Mouse (Mus musculus) heart, embryonic 14.5 days (tissue): ENCODE measurements around the gene Sumo1. TPM values are rescaled to one million over a fixed set of nuclear protein-coding genes. Genes with fewer than 3 reads are reported as not detected.

Experiments used
- ATAC-seq: fragments of 200-750 bp; cut with Nextera tagmentation; 2 replicates; pipeline ENCODE4 v1.8.0; 2017; ENCODE audit warnings: low read depth, moderate TSS enrichment; ENCODE audit not compliant: insufficient number of reproducible peaks, insufficient read depth, low FRiP score
- H3K27ac ChIP-seq, 2 experiments: fragments of 200-500 bp in 1 of 2; fragments of 300-500 bp in 1 of 2; sonication (generic) in 1 of 2; replicated peaks in 1 of 2; 2 replicates each; pipeline ENCODE4 v1.5.1; 2012 to 2014; ENCODE audit warnings: low read depth in 2 of 2, low read length in 2 of 2, control low read depth in 1 of 2, mild to moderate bottlenecking in 1 of 2, mixed read lengths in 1 of 2; ENCODE audit not compliant: control insufficient read depth in 1 of 2, insufficient read depth in 1 of 2
- H3K27me3 ChIP-seq: fragments of 300-500 bp; sonication (generic); 2 replicates; pipeline ENCODE4 v1.6.1; 2014; ENCODE audit warnings: mild to moderate bottlenecking, low read length, control low read depth; ENCODE audit not compliant: control insufficient read depth, insufficient read depth
- H3K36me3 ChIP-seq: fragments of 300-500 bp; sonication (generic); 2 replicates; pipeline ENCODE4 v1.6.1; 2014; ENCODE audit warnings: mild to moderate bottlenecking, control low read depth, low read length, mixed read lengths; ENCODE audit not compliant: control insufficient read depth, insufficient read depth
- H3K4me1 ChIP-seq, 2 experiments: fragments of 200-500 bp in 1 of 2; fragments of 300-500 bp in 1 of 2; sonication (generic) in 1 of 2; 2 replicates each; pipeline ENCODE4 v1.6.1; 2012 to 2014; ENCODE audit warnings: low read length in 2 of 2, control low read depth in 1 of 2, mixed read lengths in 1 of 2; ENCODE audit not compliant: control insufficient read depth in 2 of 2, insufficient read depth in 2 of 2
- H3K4me2 ChIP-seq: fragments of 300-500 bp; sonication (generic); 2 replicates; pipeline ENCODE4 v1.6.1; 2014; ENCODE audit warnings: mild to moderate bottlenecking, low read length
- H3K4me3 ChIP-seq, 2 experiments: fragments of 200-500 bp in 1 of 2; fragments of 300-500 bp in 1 of 2; sonication (generic) in 1 of 2; 2 replicates each; pipeline ENCODE4 v1.5.1; 2012 to 2014; ENCODE audit warnings: low read length in 2 of 2, mild to moderate bottlenecking in 2 of 2, control low read depth in 1 of 2, low read depth in 1 of 2, moderate library complexity in 1 of 2; ENCODE audit not compliant: control insufficient read depth in 1 of 2, insufficient read depth in 1 of 2
- H3K9ac ChIP-seq: fragments of 300-500 bp; sonication (generic); 2 replicates; pipeline ENCODE4 v1.6.1; 2014; ENCODE audit warnings: mild to moderate bottlenecking, low read length
- H3K9me3 ChIP-seq: fragments of 300-500 bp; sonication (generic); 2 replicates; pipeline ENCODE4 v1.6.1; 2016; ENCODE audit warnings: low read length, control low read depth; ENCODE audit not compliant: control insufficient read depth
- WGBS: fragments of 180-500 bp; shearing (Covaris S2); extraction: QIAGEN DNeasy Blood & Tissue Kit; methylation state at CpG from one replicate; pipeline ENCODE4 v1.1.7; 2014; 5-methylcytosine and 5-hydroxymethylcytosine counted together
- polyA plus RNA-seq: library from polyadenylated mRNA; unstranded; fragments of >200 nt; fragmentation: Nextera tagmentation; extraction: Ambion mirVana; gene quantifications from 2 replicates; pipeline ENCODE4 v1.2.1, GENCODE M21; 2014

Sumo1 gene
- polyA plus RNA-seq, 1 experiment from 2014 or later = 246 TPM

- H3K27me3 ChIP-seq = peaks cover 10% of the 10 kb centered on the region; the same call in 1 of the 2 replicates
- no peak overlapping the region for H3K4me3 ChIP-seq
- no peaks in the 10 kb centered on the region for H3K36me3 ChIP-seq
- H3K4me2 ChIP-seq = no peak overlapping the region
- no peak overlapping the region for H3K9ac ChIP-seq
- peaks cover 5% of the 10 kb centered on the region for H3K9me3 ChIP-seq
- no peaks in the 10 kb centered on the region; a peak in 1 of 4 replicates for H3K4me1 ChIP-seq
- no peak overlapping the region for H3K27ac ChIP-seq
- ATAC-seq = no peak
- WGBS = 86% methylated on average over 4 of the region's 4 CpGs
Measured at GRCm38 (mm10) chr1:59567521-59567920, 103.1 kb downstream of the Sumo1 start.

- no peaks in the 10 kb centered on the region; a peak in 1 of 4 replicates for H3K4me1 ChIP-seq
- H3K36me3 ChIP-seq = no peaks in the 10 kb centered on the region
- H3K9me3 ChIP-seq = peaks cover 5% of the 10 kb centered on the region
- H3K4me3 ChIP-seq = no peak overlapping the region
- no peak overlapping the region for H3K4me2 ChIP-seq
- peaks cover 10% of the 10 kb centered on the region; the same call in 1 of the 2 replicates for H3K27me3 ChIP-seq
- no peak for ATAC-seq
- no peak overlapping the region for H3K27ac ChIP-seq
- no peak overlapping the region for H3K9ac ChIP-seq
- 59% methylated on average over 6 of the region's 6 CpGs for WGBS
Measured at GRCm38 (mm10) chr1:59566926-59567325, 103.7 kb downstream of the Sumo1 start.

GRCm38 (mm10) chr1:59566281-59566680 is 104.4 kb downstream of the Sumo1 start:
- Histone ChIP-seq H3K4me3 (no peak overlapping the region), H3K9ac (no peak overlapping the region), H3K27me3 (peaks cover 10% of the 10 kb centered on the region; the same call in 1 of the 2 replicates), H3K9me3 (peaks cover 5% of the 10 kb centered on the region), H3K27ac (no peak overlapping the region), H3K36me3 (no peaks in the 10 kb centered on the region), H3K4me1 (no peaks in the 10 kb centered on the region; a peak in 1 of 4 replicates), H3K4me2 (no peak overlapping the region)
- WGBS = 74% methylated on average over 7 of the region's 7 CpGs
- no peak for ATAC-seq

GRCm38 (mm10) chr1:59565804-59566203 is 104.8 kb downstream of the Sumo1 start:
- H3K27ac ChIP-seq = no peak overlapping the region
- H3K27me3 ChIP-seq = peaks cover 10% of the 10 kb centered on the region; the same call in 1 of the 2 replicates
- no peaks in the 10 kb centered on the region; a peak in 1 of 4 replicates for H3K4me1 ChIP-seq
- peaks cover 5% of the 10 kb centered on the region for H3K9me3 ChIP-seq
- no peaks in the 10 kb centered on the region for H3K36me3 ChIP-seq
- WGBS = 69% methylated on average over 5 of the region's 5 CpGs
- H3K9ac ChIP-seq = no peak overlapping the region
- no peak for ATAC-seq
- no peak overlapping the region for H3K4me3 ChIP-seq
- no peak overlapping the region for H3K4me2 ChIP-seq

GRCm38 (mm10) chr1:59563581-59563980 is 107.1 kb downstream of the Sumo1 start:
- peaks cover 5% of the 10 kb centered on the region for H3K9me3 ChIP-seq
- H3K4me1 ChIP-seq = no peaks in the 10 kb centered on the region
- 67% methylated on average over 2 of the region's 2 CpGs for WGBS

GRCm38 (mm10) chr1:59553708-59554107 is 116.9 kb downstream of the Sumo1 start:
- 54% methylated on average over 5 of the region's 5 CpGs for WGBS
- Histone ChIP-seq H3K4me1 (no peaks in the 10 kb centered on the region), H3K36me3 (no peaks in the 10 kb centered on the region), H3K9me3 (no peaks in the 10 kb centered on the region), H3K27ac (no peak overlapping the region), H3K9ac (no peak overlapping the region), H3K4me2 (no peak overlapping the region), H3K4me3 (no peak overlapping the region), H3K27me3 (peaks cover 6% of the 10 kb centered on the region; the same call in 1 of the 2 replicates)
- no peak for ATAC-seq

More at GRCm38 (mm10) chr1:59563581-59563980, 107.1 kb downstream of the Sumo1 start:
- no peak overlapping the region for H3K27ac ChIP-seq
- H3K27me3 ChIP-seq = peaks cover 5% of the 10 kb centered on the region; the same call in 1 of the 2 replicates
- no peaks in the 10 kb centered on the region for H3K36me3 ChIP-seq
- no peak overlapping the region for H3K9ac ChIP-seq
- ATAC-seq = no peak
- H3K4me2 ChIP-seq = no peak overlapping the region
- H3K4me3 ChIP-seq = no peak overlapping the region

- Histone ChIP-seq H3K9me3 (no peaks in the 10 kb centered on the region), H3K27me3 (peaks cover 9% of the 10 kb centered on the region; the same call in 1 of the 2 replicates), H3K4me3 (no peak overlapping the region), H3K9ac (no peak overlapping the region), H3K36me3 (no peaks in the 10 kb centered on the region), H3K4me1 (no peaks in the 10 kb centered on the region), H3K27ac (no peak overlapping the region), H3K4me2 (no peak overlapping the region)
- ATAC-seq = no peak
- 57% methylated on average over 11 of the region's 11 CpGs for WGBS
Measured at GRCm38 (mm10) chr1:59550996-59551395, 119.6 kb downstream of the Sumo1 start.

GRCm38 (mm10) chr1:59550227-59550626 is 120.4 kb downstream of the Sumo1 start:
- ATAC-seq = no peak
- Histone ChIP-seq H3K27me3 (peaks cover 9% of the 10 kb centered on the region; the same call in 1 of the 2 replicates), H3K27ac (no peak overlapping the region), H3K4me3 (no peak overlapping the region), H3K9me3 (no peaks in the 10 kb centered on the region), H3K4me2 (no peak overlapping the region), H3K4me1 (no peaks in the 10 kb centered on the region), H3K9ac (no peak overlapping the region), H3K36me3 (no peaks in the 10 kb centered on the region)
- 48% methylated on average over 6 of the region's 6 CpGs for whole genome bisulfite sequencing
